Mouse (Mus musculus): ENCODE data around the gene Cabp7. TPM values are rescaled to one million over a fixed set of nuclear protein-coding genes. Genes with fewer than 3 reads are reported as not detected.

Gene Cabp7
- polyA plus RNA-seq (2015; fragmentation: Nextera tagmentation; extraction: Ambion mirVana), result 0.05 and 0.09 TPM in 2 replicates

DNA sequence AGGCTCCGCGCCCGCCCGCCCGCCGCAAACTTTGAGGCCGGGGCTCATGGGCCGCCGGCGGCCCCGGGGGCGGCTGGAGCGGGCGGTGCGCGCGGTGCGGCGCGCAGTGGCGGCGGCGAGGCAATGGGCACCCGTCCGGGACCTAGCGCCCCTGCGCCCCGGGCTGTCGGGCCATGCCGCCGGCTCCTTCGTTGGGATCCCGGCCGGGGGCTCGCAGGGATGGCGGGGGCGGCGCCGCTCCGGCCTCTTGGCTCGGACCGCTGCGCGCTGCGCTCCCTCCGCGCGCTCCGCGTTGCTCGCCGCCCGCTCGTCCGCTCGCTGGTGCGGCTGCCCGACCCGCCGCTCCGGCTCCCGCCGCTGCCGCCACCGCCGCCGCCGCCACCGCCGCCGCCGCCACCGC, at the start of gene Cabp7:
Cabp7 (minus strand) TSS at position 46 of the 400 bp plus-strand sequence.
- H3K9ac ChIP-seq, result no peak within 1 kb of the TSS
- H3K4me1 ChIP-seq (replicated peaks), result peaks cover 20% of the 10 kb centered on the region
- no peaks in the 10 kb centered on the region for H3K9me3 ChIP-seq (replicated peaks)
- H3K4me3 ChIP-seq, result peak within 1 kb of the TSS; percentile 52
- H3K27ac ChIP-seq, result no peak within 1 kb of the TSS
- H3K27me3 ChIP-seq, result peaks cover 96% of the 10 kb centered on the region
- under 1% methylated on average over 41 of the region's 73 CpGs for WGBS
- no peaks in the 10 kb centered on the region for H3K36me3 ChIP-seq
- no peak for ATAC-seq (replicated peaks; ENCODE audit: insufficient number of reproducible peaks, insufficient read depth, low FRiP score, low read depth)
- peak within 1 kb of the TSS; percentile 92 for H3K4me2 ChIP-seq

DNA sequence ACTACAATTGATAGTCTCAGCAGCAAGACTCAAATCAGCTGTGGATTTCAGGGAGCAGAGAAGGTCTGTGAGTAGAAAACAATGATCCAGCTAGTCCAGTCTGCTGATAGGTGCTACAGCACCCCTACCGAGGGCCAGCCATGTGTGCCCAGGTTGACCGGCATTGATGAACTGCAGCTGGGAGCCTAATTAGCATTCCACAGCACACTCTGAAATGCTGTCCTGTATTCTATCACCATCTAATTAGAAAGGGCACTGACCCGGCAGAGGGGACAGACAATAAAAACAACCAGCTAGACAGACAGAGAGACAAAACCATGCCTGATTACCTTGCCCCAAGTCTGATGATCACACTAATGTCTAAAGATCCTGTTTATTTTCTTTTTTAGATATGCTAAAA, 46.4 kb upstream of the Cabp7 start:
- no peaks in the 10 kb centered on the region for H3K9me3 ChIP-seq (replicated peaks)
- H3K27me3 ChIP-seq, result no peaks in the 10 kb centered on the region
- peaks cover 37% of the 10 kb centered on the region for H3K36me3 ChIP-seq
- H3K9ac ChIP-seq, result no peak overlapping the region
- no peak for ATAC-seq (replicated peaks; ENCODE audit: insufficient number of reproducible peaks, insufficient read depth, low FRiP score, low read depth)
- no peak overlapping the region for H3K4me2 ChIP-seq
- H3K4me1 ChIP-seq (replicated peaks), result no peaks in the 10 kb centered on the region
- no peak overlapping the region for H3K27ac ChIP-seq
- H3K4me3 ChIP-seq, result no peak overlapping the region
- 45% methylated on average over 3 of the region's 3 CpGs for WGBS

DNA sequence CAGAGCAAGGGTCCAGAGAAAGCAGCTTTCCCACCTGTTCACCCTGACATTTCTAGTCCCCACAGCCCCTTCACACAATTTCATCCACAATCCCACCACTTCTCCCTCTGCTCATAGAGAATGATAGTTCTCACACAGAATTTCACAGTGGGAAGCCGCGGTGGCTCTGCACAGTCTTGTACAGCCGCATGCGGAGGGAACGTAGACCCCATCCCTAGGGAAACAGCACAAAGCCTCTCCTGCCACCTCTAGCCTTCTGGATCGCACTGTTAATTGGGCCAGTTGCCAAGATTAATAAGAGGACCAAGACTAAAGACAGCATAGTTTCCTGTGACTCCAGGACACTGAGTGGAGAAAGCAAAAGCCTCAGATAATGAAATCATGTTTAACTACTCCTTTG, 45.0 kb upstream of the Cabp7 start:
- Histone ChIP-seq H3K27me3 (no peaks in the 10 kb centered on the region), H3K9me3 (replicated peaks) (no peaks in the 10 kb centered on the region), H3K9ac (no peak overlapping the region), H3K4me3 (no peak overlapping the region), H3K27ac (no peak overlapping the region), H3K4me1 (replicated peaks) (no peaks in the 10 kb centered on the region), H3K36me3 (peaks cover 44% of the 10 kb centered on the region), H3K4me2 (no peak overlapping the region)
- ATAC-seq (replicated peaks; ENCODE audit: insufficient number of reproducible peaks, insufficient read depth, low FRiP score, low read depth), result no peak
- 60% methylated on average over 6 of the region's 6 CpGs for WGBS

DNA sequence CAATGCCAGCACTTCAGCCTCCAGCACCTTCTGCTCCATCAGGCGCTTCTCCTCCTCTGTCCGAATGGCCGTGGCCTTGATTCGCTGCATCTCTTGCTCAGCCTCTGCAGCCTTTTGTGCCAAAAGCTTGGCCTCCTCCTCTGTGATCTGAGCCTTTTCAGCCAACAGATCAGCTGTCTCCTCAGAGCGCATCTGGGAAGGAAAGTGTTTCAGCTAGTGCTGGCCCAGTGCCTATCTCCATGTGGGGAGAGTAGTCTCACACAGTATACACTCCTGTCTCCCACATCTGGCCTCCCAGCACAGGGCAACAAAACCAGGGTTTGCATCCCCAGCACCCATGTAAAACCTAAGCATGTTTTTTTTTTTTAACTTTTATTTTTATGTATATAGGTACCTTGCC, 43.1 kb upstream of the Cabp7 start:
- Histone ChIP-seq H3K27ac (no peak overlapping the region), H3K4me3 (no peak overlapping the region), H3K27me3 (no peaks in the 10 kb centered on the region), H3K4me1 (replicated peaks) (no peaks in the 10 kb centered on the region), H3K4me2 (no peak overlapping the region), H3K9me3 (replicated peaks) (no peaks in the 10 kb centered on the region), H3K9ac (no peak overlapping the region), H3K36me3 (peaks cover 50% of the 10 kb centered on the region)
- 78% methylated on average over 5 of the region's 5 CpGs for WGBS
- no peak for ATAC-seq (replicated peaks; ENCODE audit: insufficient number of reproducible peaks, insufficient read depth, low FRiP score, low read depth)

DNA sequence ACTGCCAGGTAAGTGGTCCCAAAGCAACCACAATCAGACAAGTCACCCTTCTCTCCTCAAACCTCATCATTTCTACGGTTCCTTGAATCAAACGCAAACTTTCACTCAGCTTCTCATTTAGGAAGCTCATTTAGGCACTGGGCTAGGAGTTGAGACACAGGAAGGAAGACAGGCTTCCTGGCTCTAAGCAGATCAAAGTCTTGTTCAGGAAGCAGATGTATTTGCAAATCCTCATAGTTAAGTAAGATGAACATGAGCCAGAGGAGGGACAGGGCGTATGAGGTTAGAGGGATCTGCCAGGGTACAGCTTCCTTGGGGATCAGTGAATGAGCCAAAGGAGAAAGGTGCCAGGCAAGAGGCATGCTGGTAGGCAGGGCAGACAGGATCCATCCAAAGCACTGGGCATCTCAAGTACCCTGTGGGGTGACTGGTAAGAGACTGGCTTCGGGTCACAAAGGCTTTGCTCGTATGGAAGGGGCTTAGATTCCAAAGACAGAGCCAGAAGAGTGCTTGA, 38.1 kb upstream of the Cabp7 start:
- Histone ChIP-seq H3K9me3 (replicated peaks) (no peaks in the 10 kb centered on the region), H3K4me1 (replicated peaks) (no peaks in the 10 kb centered on the region), H3K9ac (no peak overlapping the region), H3K4me3 (no peak overlapping the region), H3K36me3 (peaks cover 59% of the 10 kb centered on the region), H3K27me3 (no peaks in the 10 kb centered on the region), H3K4me2 (no peak overlapping the region), H3K27ac (no peak overlapping the region)
- 71% methylated on average over 5 of the region's 5 CpGs for WGBS
- no peak for ATAC-seq (replicated peaks; ENCODE audit: insufficient number of reproducible peaks, insufficient read depth, low FRiP score, low read depth)

DNA sequence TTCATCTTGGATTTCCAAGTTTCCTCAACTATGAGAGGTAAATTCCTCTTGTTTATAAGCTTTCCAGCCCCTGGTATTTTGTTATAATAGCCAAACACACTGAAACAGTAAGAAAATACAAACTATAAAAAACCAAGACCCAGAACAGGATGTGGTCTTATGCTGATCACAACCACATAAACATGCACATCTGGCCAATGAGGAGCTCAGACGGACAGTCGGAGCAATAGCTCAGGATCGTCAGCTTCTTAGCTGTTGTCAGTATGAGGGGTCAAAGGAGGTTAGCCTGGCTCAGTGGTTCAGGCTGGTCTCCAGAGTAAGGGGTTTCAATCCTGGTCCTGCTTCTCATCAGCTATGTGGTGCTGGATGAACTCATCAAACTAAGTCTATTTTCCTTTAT, 36.5 kb upstream of the Cabp7 start:
- Histone ChIP-seq H3K4me1 (replicated peaks) (no peaks in the 10 kb centered on the region), H3K4me3 (no peak overlapping the region), H3K4me2 (no peak overlapping the region), H3K9ac (no peak overlapping the region), H3K9me3 (replicated peaks) (no peaks in the 10 kb centered on the region), H3K36me3 (peaks cover 64% of the 10 kb centered on the region), H3K27ac (no peak overlapping the region), H3K27me3 (no peaks in the 10 kb centered on the region)
- ATAC-seq (replicated peaks; ENCODE audit: insufficient number of reproducible peaks, insufficient read depth, low FRiP score, low read depth), result no peak
- WGBS, result 77% methylated on average over 3 of the region's 3 CpGs

DNA sequence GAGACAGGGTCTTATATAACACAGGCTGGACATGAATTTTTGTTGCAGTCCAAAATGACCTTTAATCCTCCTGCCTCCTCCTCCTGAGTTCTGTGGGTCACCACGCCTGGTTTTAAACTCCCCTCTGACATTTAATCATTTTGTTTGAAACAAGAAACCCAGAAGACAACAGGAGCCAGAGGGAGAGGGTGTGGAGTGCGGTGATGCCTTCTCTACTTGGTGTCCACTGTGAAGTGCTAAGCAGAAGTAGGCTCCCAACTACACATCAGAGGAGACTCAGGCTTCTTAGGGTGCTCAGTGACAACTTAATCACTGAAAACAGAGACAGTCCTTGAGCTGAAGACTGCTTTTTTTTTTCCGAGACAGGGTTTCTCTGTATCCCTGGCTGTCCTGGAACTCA, 34.3 kb upstream of the Cabp7 start:
- no peak overlapping the region for H3K4me2 ChIP-seq
- H3K9me3 ChIP-seq (replicated peaks), result no peaks in the 10 kb centered on the region
- no peak overlapping the region for H3K4me3 ChIP-seq
- H3K9ac ChIP-seq, result no peak overlapping the region
- ATAC-seq (replicated peaks; ENCODE audit: insufficient number of reproducible peaks, insufficient read depth, low FRiP score, low read depth), result no peak
- no peaks in the 10 kb centered on the region for H3K27me3 ChIP-seq
- H3K27ac ChIP-seq, result no peak overlapping the region
- no peaks in the 10 kb centered on the region for H3K4me1 ChIP-seq (replicated peaks)
- WGBS, result 86% methylated on average over 3 of the region's 3 CpGs
- peaks cover 54% of the 10 kb centered on the region for H3K36me3 ChIP-seq

DNA sequence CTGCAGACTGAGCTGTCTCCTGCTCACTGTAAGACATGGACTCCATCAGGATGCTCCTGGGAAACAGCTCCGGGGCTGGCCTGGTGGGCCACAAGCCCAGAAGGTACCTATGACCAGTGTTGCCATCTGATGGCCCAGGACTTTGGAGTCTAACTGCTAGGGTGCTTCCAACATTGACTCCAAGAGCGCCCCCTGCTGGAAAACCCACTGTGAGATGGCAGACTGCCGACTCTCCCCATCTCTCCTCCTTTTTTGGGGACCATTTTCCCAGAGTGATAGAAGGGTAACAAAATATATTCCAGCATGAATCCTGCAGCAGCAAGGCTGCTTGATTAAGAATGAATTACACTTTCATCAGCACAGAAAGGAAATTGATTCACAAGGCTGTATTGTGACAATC, 26.3 kb upstream of the Cabp7 start:
- peaks cover 5% of the 10 kb centered on the region for H3K36me3 ChIP-seq
- no peak for ATAC-seq (replicated peaks; ENCODE audit: insufficient number of reproducible peaks, insufficient read depth, low FRiP score, low read depth)

DNA sequence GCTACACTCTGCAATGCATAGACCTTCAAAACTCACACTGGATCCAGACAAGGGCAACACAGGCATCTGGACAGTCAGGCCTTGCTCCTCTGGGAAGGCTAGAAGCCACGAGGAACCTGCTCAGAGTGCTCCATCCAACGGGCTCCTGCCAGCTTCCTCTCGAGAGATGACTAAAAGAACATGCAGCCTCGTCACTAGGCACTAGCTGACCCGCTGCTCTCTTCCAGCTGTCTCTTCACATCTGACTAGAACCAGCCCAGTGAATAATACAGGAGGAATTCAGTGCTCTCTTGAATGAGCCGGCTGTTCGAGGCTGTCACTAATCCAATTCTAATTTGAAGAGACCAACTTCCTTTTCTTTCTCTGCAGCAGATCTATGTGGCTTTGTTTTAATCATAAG, 25.2 kb upstream of the Cabp7 start:
- no peaks in the 10 kb centered on the region for H3K27me3 ChIP-seq
- no peak for ATAC-seq (replicated peaks; ENCODE audit: insufficient number of reproducible peaks, insufficient read depth, low FRiP score, low read depth)
- no peak overlapping the region for H3K9ac ChIP-seq
- no peaks in the 10 kb centered on the region for H3K4me1 ChIP-seq (replicated peaks)
- H3K4me2 ChIP-seq, result no peak overlapping the region
- H3K27ac ChIP-seq, result no peak overlapping the region
- no peaks in the 10 kb centered on the region; the same call in 1 of the 2 replicates for H3K36me3 ChIP-seq
- H3K9me3 ChIP-seq (replicated peaks), result no peaks in the 10 kb centered on the region
- WGBS, result 77% methylated on average over 7 of the region's 7 CpGs
- H3K4me3 ChIP-seq, result no peak overlapping the region

More for the DNA sequence above, 26.3 kb upstream of the Cabp7 start:
- H3K9ac ChIP-seq, result no peak overlapping the region
- 39% methylated on average over 3 of the region's 3 CpGs for WGBS
- H3K9me3 ChIP-seq (replicated peaks), result no peaks in the 10 kb centered on the region
- no peak overlapping the region for H3K4me2 ChIP-seq
- H3K27me3 ChIP-seq, result no peaks in the 10 kb centered on the region
- H3K4me1 ChIP-seq (replicated peaks), result no peaks in the 10 kb centered on the region
- no peak overlapping the region for H3K4me3 ChIP-seq
- no peak overlapping the region for H3K27ac ChIP-seq

DNA sequence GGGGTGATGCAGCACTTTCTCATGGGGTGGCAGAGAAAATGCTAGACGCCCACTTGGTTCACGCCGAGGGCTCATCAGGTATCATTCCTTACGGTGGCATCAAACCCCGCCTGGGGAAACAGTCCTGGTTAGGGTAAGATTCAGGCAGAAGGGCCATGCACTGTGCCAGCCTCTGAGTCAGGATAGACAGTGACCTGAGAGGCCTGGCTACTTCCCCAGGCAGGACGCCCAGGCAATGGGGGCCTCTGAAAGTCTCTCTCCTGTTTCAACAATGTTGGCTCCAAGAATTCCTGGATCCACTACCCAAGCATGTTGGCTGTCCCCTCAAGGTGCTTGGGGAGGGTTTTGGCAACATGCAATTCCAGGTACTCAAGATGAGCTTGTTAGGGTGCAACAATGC, 23.3 kb upstream of the Cabp7 start:
- Histone ChIP-seq H3K4me1 (replicated peaks) (no peaks in the 10 kb centered on the region), H3K9ac (no peak overlapping the region), H3K4me2 (no peak overlapping the region), H3K4me3 (no peak overlapping the region), H3K27ac (no peak overlapping the region), H3K9me3 (replicated peaks) (no peaks in the 10 kb centered on the region), H3K27me3 (no peaks in the 10 kb centered on the region), H3K36me3 (no peaks in the 10 kb centered on the region; the same call in 1 of the 2 replicates)
- WGBS, result 90% methylated on average over 6 of the region's 6 CpGs
- ATAC-seq (replicated peaks; ENCODE audit: insufficient number of reproducible peaks, insufficient read depth, low FRiP score, low read depth), result no peak

DNA sequence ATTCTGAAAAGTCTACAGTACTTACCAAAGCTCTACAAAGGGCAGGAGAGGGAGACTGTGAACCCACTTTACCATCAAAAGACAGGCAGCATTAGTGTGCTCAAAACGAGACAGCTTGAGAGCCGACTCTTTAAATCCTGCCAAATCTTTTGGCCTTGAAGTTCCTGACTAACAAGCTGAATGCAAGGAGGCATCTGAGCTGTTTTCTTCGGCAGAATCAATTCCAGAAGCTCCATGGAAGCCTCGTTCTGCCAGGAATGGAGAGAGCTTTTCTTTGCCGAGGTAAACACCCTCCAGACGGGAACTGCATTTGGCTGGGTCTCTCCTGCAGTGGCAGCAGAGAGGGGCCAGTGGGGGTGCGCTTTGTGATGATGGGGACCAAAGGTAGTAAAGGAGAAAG, 22.7 kb upstream of the Cabp7 start:
- no peak overlapping the region for H3K4me3 ChIP-seq
- H3K36me3 ChIP-seq, result no peaks in the 10 kb centered on the region; the same call in 1 of the 2 replicates
- WGBS, result 77% methylated on average over 7 of the region's 7 CpGs
- no peak overlapping the region for H3K27ac ChIP-seq
- ATAC-seq (replicated peaks; ENCODE audit: insufficient number of reproducible peaks, insufficient read depth, low FRiP score, low read depth), result no peak
- H3K4me1 ChIP-seq (replicated peaks), result no peaks in the 10 kb centered on the region
- no peak overlapping the region for H3K9ac ChIP-seq
- H3K4me2 ChIP-seq, result no peak overlapping the region
- no peaks in the 10 kb centered on the region for H3K27me3 ChIP-seq
- no peaks in the 10 kb centered on the region for H3K9me3 ChIP-seq (replicated peaks)

DNA sequence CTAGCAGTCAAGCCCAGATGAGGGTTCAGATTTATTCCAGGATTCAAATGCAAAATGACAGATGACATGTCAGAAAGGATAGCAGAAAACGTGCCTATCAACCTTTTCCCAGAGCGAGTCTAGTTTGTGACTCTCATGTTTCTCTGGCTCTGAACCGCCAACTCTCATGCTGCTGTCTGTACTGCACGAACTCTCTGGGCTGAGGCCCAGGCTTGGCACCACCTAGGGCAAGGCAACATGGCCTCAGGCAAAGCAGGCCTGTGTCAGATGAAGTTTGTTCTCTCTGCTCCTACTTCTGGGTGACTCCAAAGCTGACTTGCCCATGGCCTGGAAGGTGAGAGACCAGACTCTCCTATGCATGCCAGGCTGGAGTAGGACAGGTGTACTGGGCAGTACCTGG, 21.8 kb upstream of the Cabp7 start:
- 83% methylated on average over 4 of the region's 4 CpGs for WGBS
- Histone ChIP-seq H3K4me2 (no peak overlapping the region), H3K36me3 (no peaks in the 10 kb centered on the region; the same call in 1 of the 2 replicates), H3K27me3 (peaks cover 2% of the 10 kb centered on the region), H3K27ac (no peak overlapping the region), H3K4me3 (no peak overlapping the region), H3K4me1 (replicated peaks) (no peaks in the 10 kb centered on the region), H3K9me3 (replicated peaks) (no peaks in the 10 kb centered on the region), H3K9ac (no peak overlapping the region)
- no peak for ATAC-seq (replicated peaks; ENCODE audit: insufficient number of reproducible peaks, insufficient read depth, low FRiP score, low read depth)
